Mouse (Mus musculus) liver, embryonic 14.5 days (tissue): ENCODE results near the gene Col19a1.

Experiments used
- CTCF ChIP-seq: IDR thresholded peaks from 2 replicates; pipeline ENCODE4 v1.5.1; 2016; ENCODE audit warnings: antibody characterized with exemption, low read depth, control low read depth
- EP300 ChIP-seq: IDR thresholded peaks from 2 replicates; pipeline ENCODE4 v1.6.1; 2016; ENCODE audit warnings: antibody characterized with exemption, low read depth

GRCm38 (mm10) chr1:24316490-24316889 is 270.8 kb downstream of the Col19a1 start:
- TF ChIP-seq CTCF (no peak), EP300 (no peak)
